Mouse (Mus musculus) brain, embryonic 14.5 days (tissue): ENCODE results near the gene Wdr37.

ENCODE experiments used
- CTCF ChIP-seq: fragments of 200-500 bp; IDR thresholded peaks from 2 replicates; pipeline ENCODE4 v1.5.1; 2012; ENCODE audit warnings: inconsistent platforms, mild to moderate bottlenecking, moderate library complexity, borderline replicate concordance; ENCODE audit not compliant: insufficient read depth, insufficient read length; ENCODE audit errors: extremely low read depth
- POLR2A ChIP-seq: fragments of 200-500 bp; IDR thresholded peaks from 2 replicates; pipeline ENCODE4 v1.6.1; 2012; ENCODE audit warnings: mild to moderate bottlenecking, inconsistent platforms, borderline replicate concordance; ENCODE audit not compliant: poor library complexity, insufficient read depth, insufficient read length, severe bottlenecking; ENCODE audit errors: extremely low read depth

DNA sequence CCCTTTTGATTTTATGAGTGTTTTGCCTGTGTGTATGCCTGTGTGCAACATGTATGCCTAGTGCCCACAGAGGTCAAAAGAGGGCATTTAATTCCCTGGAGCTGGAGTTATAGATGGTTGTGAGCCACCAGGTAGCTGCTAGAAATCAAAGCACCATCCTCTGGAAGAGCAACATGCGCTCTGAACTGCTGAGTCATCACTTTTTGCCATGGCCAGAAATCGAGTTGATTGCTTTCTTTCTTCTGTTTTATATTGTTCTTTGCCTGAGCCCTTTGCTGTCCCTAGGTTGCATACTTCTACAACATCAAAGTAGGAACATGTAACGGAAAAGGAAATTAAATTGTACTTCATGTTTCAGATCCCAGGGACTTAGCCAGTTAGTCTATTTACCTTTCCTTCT lies 6.7 kb downstream of the Wdr37 start:
- TF ChIP-seq POLR2A (no peak), CTCF (no peak)
